Mouse (Mus musculus) heart, embryonic 16.5 days (tissue): ENCODE measurements around the gene Lrrc75a. TPM values are rescaled to one million over a fixed set of nuclear protein-coding genes. Genes with fewer than 3 reads are reported as not detected.
A peak's percentile ranks its signal among the peaks of the same experiment; 100 is the strongest.

Experiments used
- ATAC-seq: fragments of 200-750 bp; cut with Nextera tagmentation; replicated peaks from 2 replicates; pipeline ENCODE4 v1.8.0; 2017; ENCODE audit warnings: moderate number of reproducible peaks; ENCODE audit not compliant: insufficient read depth, low FRiP score; ENCODE audit errors: extremely low read depth
- H3K27ac ChIP-seq: fragments of 300-500 bp; sonication (generic); 2 replicates; pipeline ENCODE4 v1.5.1; 2014; ENCODE audit warnings: mild to moderate bottlenecking, low read length, control low read depth, moderate library complexity
- H3K27me3 ChIP-seq: fragments of 300-500 bp; sonication (generic); 2 replicates; pipeline ENCODE4 v1.6.1; 2014; ENCODE audit warnings: low read length, mixed read lengths; ENCODE audit not compliant: control insufficient read depth, insufficient read depth
- H3K36me3 ChIP-seq: fragments of 300-500 bp; sonication (generic); 2 replicates; pipeline ENCODE4 v1.6.1; 2014; ENCODE audit not compliant: control insufficient read depth, insufficient read depth
- H3K4me1 ChIP-seq: fragments of 300-500 bp; sonication (generic); 2 replicates; pipeline ENCODE4 v1.6.1; 2014; ENCODE audit warnings: low read length, mixed read lengths; ENCODE audit not compliant: control insufficient read depth, insufficient read depth
- H3K4me2 ChIP-seq: fragments of 300-500 bp; sonication (generic); 2 replicates; pipeline ENCODE4 v1.6.1; 2014; ENCODE audit warnings: low read depth, mild to moderate bottlenecking, control low read depth, low read length
- H3K4me3 ChIP-seq: fragments of 300-500 bp; sonication (generic); 2 replicates; pipeline ENCODE4 v1.5.1; 2014; ENCODE audit warnings: mild to moderate bottlenecking, control low read depth, low read length
- H3K9ac ChIP-seq: fragments of 300-500 bp; sonication (generic); 2 replicates; pipeline ENCODE4 v1.6.1; 2014; ENCODE audit warnings: low read length, control low read depth
- H3K9me3 ChIP-seq: fragments of 300-500 bp; sonication (generic); replicated peaks from 2 replicates; pipeline ENCODE4 v1.6.1; 2016; ENCODE audit warnings: low read length; ENCODE audit not compliant: control insufficient read depth
- WGBS: fragments of 180-500 bp; shearing (Covaris S2); extraction: QIAGEN DNeasy Blood & Tissue Kit; methylation state at CpG from one replicate; pipeline ENCODE4 v1.1.7; 2014; 5-methylcytosine and 5-hydroxymethylcytosine counted together
- polyA plus RNA-seq: library from polyadenylated mRNA; unstranded; fragments of >200 nt; fragmentation: Nextera tagmentation; extraction: Ambion mirVana; gene quantifications from 2 replicates; pipeline ENCODE4 v1.2.1, GENCODE M21; 2015

Gene Lrrc75a
- 11.4 and 15.2 TPM in 2 replicates for polyA plus RNA-seq

DNA sequence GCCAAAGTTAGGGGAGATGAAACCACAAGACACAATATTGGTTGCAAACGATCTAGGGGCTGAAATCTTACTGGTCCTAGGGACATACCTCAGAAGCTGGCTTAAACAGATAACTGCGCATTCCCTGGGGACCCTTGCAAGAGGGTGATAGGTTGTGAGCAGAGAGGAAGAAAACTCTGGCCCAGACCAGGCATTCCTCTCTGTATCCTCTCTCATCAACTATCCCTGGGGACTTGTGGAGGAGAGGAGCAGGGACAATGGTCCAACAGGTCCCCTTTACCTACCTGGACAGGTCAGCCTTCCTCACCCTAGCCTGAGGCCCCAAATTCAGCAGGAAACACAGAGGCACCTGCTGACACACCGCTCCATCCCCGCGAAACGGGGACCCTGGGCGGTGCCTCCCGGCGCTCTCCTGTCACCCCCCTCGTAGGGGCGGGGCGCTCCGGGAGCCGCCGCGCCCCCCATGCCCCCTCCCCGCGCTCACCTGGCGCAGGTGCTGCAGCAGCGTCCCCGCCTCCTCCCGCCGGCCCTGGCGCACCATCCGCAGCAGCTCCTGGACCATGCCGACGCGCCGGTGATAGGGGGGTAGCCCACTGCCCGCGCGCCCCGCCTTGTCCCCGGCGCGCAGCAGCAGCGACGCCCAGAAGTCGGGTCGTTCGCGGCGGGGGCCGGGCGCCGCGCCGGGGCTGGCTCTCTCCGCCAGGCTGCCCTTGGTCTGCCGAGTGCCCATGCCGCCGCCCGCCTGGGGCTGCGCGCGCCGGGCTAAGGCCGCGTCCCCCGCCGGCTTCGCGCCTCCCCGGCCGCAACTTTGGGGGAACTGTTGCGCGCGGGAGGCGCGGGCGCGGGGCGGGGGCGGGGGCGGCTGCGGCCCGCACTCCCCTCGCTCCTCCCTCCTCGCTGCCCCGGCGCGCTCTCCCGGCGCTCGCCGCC lies at the start of gene Lrrc75a:
Gene Lrrc75a (minus strand): TSS at position 863 of the 930 bp plus-strand sequence.
- Histone ChIP-seq H3K27ac (peak within 1 kb of the TSS; percentile 98), H3K4me2 (peak within 1 kb of the TSS; percentile 83), H3K9me3 (no peaks in the 10 kb centered on the region), H3K4me3 (peak within 1 kb of the TSS; percentile 89), H3K27me3 (no peaks in the 10 kb centered on the region), H3K9ac (peak within 1 kb of the TSS; percentile 94), H3K36me3 (no peaks in the 10 kb centered on the region), H3K4me1 (peaks cover 57% of the 10 kb centered on the region)
- under 1% methylated on average over 72 of the region's 86 CpGs for WGBS
- ATAC-seq, result peak; percentile 24

DNA sequence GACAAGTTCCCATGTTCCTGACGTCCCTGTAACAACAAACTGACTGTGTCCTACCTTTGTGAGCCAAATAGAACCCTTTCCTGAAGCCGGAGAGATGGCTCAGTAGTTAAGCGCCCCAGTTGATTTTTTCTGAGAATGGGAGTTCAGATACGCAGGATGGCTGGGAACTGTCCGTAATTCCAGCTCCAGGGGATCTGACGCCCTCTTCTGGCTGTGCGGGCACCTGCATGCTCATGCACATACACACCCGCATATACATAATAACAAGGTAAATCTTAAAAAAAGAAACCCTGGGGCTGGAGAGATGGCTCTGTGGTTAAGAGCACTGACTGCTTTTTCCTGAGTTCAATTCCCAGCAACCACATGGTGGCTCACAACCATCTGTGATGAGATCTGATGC lies 46.8 kb upstream of the Lrrc75a start:
- H3K4me1 ChIP-seq, result no peaks in the 10 kb centered on the region
- WGBS, result 91% methylated on average over 8 of the region's 8 CpGs
- no peak overlapping the region for H3K27ac ChIP-seq
- H3K9me3 ChIP-seq, result no peaks in the 10 kb centered on the region; the same call in none of the 2 replicates
- no peaks in the 10 kb centered on the region for H3K27me3 ChIP-seq
- no peak overlapping the region for H3K9ac ChIP-seq
- H3K4me2 ChIP-seq, result no peak overlapping the region
- H3K4me3 ChIP-seq, result no peak overlapping the region
- H3K36me3 ChIP-seq, result no peaks in the 10 kb centered on the region
- no peak for ATAC-seq

DNA sequence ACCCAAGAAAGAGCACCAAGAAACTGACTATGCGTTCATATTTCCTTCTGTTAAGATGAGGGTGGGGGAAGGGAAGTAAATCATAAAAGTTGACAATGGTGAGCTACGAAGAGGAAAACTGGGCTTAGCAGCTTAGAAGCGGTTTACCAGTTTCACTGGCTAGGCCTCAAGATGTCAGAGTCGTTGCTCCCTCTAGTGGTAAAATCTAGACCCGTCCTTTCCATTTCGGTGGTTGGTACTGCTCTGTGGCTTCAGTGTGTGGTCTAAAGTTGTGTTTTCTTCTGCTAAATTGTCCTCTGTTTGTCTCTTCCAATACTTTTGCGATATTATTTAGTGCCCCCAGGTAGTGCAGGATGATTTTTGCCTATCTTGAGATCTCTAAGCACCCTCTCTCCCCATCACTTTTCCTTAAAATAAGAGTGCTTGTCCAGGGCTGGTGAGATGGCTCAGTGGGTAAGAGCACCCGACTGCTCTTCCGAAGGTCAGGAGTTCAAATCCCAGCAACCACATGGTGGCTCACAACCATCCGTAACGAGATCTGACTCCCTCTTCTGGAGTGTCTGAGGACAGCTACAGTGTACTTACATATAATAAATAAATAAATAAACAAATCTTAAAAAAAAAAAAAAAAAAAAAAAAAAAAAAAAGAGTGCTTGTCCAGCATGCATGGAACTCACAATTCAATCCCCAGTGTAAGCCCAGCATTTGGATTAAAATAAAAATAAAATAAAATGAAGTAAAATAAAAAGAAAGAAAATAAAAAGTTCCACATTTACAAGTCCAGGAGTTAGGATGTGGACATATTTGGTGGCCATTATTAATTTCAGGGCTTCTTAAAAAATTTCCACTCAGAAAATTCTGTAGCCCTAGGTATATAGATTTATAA lies 45.2 kb upstream of the Lrrc75a start:
- no peaks in the 10 kb centered on the region; the same call in none of the 2 replicates for H3K9me3 ChIP-seq
- H3K27ac ChIP-seq, result no peak overlapping the region
- H3K4me3 ChIP-seq, result no peak overlapping the region
- H3K4me1 ChIP-seq, result no peaks in the 10 kb centered on the region
- H3K36me3 ChIP-seq, result no peaks in the 10 kb centered on the region
- no peak overlapping the region for H3K9ac ChIP-seq
- H3K27me3 ChIP-seq, result no peaks in the 10 kb centered on the region
- H3K4me2 ChIP-seq, result no peak overlapping the region
- WGBS, result 26% methylated on average over 9 of the region's 11 CpGs
- ATAC-seq, result peak; percentile 78

DNA sequence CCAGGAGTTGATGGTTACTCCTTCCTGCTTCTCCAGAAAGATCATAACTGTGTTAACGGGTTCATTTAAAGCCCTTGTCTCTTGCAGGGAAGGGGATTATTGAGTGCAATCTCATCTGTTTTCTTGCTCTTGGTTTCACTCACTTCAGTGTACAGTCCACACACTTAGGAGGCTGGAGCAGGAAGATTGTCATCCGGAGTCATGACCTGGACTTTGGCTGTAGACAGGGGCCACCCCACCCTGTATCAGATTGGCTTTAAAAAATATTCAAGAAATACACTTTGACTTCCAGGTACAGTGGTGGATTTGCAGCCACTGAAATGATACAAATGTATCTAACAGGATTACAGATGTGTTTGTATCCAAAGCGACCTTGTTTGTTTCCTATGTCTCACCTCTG lies 43.3 kb upstream of the Lrrc75a start:
- 83% methylated on average over 3 of the region's 3 CpGs for WGBS
- Histone ChIP-seq H3K9me3 (no peaks in the 10 kb centered on the region; the same call in none of the 2 replicates), H3K4me1 (no peaks in the 10 kb centered on the region), H3K27ac (no peak overlapping the region), H3K4me2 (no peak overlapping the region), H3K27me3 (no peaks in the 10 kb centered on the region), H3K9ac (no peak overlapping the region), H3K4me3 (no peak overlapping the region), H3K36me3 (no peaks in the 10 kb centered on the region)
- ATAC-seq, result no peak

DNA sequence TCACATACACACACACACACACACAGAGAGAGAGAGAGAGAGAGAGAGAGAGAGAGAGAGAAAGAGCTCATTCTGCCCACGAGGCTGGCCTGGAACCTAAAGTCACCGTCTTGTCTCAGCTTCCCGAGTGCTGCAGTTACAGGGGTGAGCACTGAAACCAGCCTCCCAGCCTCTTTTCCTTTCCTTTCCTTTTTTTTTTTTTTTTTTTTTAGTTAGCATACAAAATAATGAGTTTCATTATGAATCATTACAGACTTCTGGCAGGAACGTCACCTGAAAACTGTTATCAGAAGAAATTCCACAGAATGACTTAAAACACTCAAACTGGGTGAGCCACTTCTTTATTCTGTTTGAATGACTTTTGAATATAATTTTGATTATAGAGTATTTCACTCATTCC lies 31.6 kb upstream of the Lrrc75a start:
- no peak for ATAC-seq
- Histone ChIP-seq H3K36me3 (no peaks in the 10 kb centered on the region), H3K4me1 (0 out of 2 replicates have a peak, but pooled peaks cover 2% of the 10 kb centered on the region), H3K27me3 (no peaks in the 10 kb centered on the region), H3K9me3 (no peaks in the 10 kb centered on the region), H3K4me2 (no peak overlapping the region), H3K4me3 (no peak overlapping the region), H3K9ac (no peak overlapping the region), H3K27ac (no peak overlapping the region)
- WGBS, result 76% methylated on average over 4 of the region's 4 CpGs

DNA sequence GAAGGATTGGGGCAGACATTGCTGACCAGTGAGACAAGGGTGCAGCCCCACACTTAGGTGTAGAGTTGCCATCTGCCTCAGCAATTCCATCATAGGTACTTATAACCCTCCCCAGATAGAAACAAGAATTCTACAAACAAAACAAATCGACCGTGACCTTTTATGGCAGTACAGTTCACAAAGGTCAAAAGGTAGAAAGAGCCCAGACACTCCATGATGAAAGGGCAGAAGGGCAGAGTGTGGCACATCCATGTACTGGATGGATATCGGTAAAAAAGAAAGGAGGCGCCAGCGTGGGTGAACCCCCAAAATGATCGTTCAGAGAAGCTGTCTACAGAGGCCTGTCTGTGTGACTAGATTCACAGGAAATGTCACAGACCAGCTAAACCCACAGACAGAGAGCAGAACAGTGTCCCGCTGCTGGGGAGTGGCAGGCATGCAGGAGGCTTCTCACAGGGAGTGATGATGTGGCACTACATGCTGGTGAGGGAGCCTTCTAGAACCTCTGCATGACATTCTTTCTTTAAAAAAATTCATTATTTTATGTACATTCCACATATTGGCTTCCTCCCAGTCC lies 30.5 kb upstream of the Lrrc75a start:
- no peaks in the 10 kb centered on the region for H3K27me3 ChIP-seq
- H3K9me3 ChIP-seq, result no peaks in the 10 kb centered on the region
- no peak for ATAC-seq
- H3K4me3 ChIP-seq, result no peak overlapping the region
- H3K4me1 ChIP-seq, result 0 out of 2 replicates have a peak, but pooled peaks cover 2% of the 10 kb centered on the region
- no peaks in the 10 kb centered on the region for H3K36me3 ChIP-seq
- 80% methylated on average over 7 of the region's 7 CpGs for WGBS
- no peak overlapping the region for H3K4me2 ChIP-seq
- no peak overlapping the region for H3K27ac ChIP-seq
- no peak overlapping the region for H3K9ac ChIP-seq

DNA sequence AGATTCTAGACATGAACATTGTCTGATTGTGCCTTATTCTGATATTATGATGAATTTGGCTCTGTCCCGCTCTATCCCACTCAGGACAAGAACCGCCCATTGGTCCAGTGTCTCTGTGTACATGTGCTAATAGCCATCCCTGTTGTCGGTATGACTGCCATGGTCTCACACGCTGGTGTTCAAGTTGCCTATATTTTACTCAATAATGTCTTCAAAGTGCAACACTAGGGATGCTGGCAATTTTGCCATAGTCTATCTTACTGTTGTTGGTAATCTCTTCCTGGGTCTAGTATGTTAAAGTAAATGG lies 27.9 kb upstream of the Lrrc75a start:
- no peak for ATAC-seq
- no peaks in the 10 kb centered on the region for H3K9me3 ChIP-seq
- H3K36me3 ChIP-seq, result no peaks in the 10 kb centered on the region
- 0 out of 2 replicates have a peak, but pooled peaks cover 2% of the 10 kb centered on the region for H3K4me1 ChIP-seq
- no peaks in the 10 kb centered on the region for H3K27me3 ChIP-seq
- no peak overlapping the region for H3K9ac ChIP-seq
- no peak overlapping the region for H3K27ac ChIP-seq
- 89% methylated on average over 4 of the region's 4 CpGs for WGBS
- H3K4me3 ChIP-seq, result no peak overlapping the region
- H3K4me2 ChIP-seq, result no peak overlapping the region

DNA sequence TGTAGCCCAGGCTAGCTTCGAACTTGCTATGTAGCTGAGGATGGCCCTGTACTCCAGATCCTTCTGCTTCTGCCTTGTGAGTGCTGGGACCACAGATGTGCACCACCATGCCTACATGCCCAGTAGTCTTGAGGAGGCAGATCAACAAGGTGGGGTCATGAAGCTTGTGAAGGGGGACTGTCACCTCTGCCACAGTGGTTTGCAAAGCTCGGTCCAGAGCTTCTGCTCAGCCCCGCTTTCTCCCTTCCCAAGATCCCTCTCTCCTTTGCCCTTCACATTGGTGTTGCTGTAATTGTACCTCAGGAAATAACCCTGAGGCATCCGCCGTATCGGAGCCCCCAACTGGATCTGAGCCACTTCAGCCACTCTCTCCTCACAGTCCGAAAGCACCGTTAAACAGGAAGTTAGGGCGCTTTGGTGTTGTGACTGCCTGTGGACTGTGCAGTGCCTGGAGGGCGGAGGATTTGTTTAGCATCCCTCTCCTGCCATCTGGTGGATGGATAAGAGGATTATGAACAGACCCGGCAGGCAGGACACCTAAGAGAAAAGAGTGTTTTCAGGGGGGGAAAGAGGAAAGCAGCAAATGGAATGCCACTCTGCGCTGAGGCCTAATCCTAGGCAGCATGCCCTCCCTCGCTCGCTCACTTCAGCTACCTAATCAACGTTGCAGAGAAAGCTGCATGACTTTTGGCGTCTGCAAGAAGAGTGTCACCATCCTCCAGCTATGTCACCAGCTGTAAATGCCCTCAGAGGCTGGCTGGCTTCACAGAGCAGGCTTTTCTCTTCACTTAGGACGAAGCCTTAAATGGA lies 27.4 kb upstream of the Lrrc75a start:
- H3K27ac ChIP-seq, result no peak overlapping the region

More for the DNA sequence above, 27.4 kb upstream of the Lrrc75a start:
- Histone ChIP-seq H3K4me3 (peak overlapping the region; percentile 48), H3K9me3 (no peaks in the 10 kb centered on the region), H3K36me3 (no peaks in the 10 kb centered on the region), H3K9ac (peak overlapping the region; percentile 79), H3K27me3 (no peaks in the 10 kb centered on the region), H3K4me2 (peak overlapping the region; percentile 80), H3K4me1 (0 out of 2 replicates have a peak, but pooled peaks cover 2% of the 10 kb centered on the region)
- 17% methylated on average over 17 of the region's 17 CpGs for WGBS
- peak; percentile 90 for ATAC-seq
